Comparison of ENCODE assay signal across 9 mouse cellular contexts in genomic region chr4:55843727-55844401, GRCm38 (mm10).
A peak's percentile ranks its signal among the peaks of the same experiment; 100 is the strongest.
DNase-seq lines count a peak whose midpoint lies in the region; ATAC-seq lines count a peak whose summit lies in the region.
"Had no signal": no experiment of that assay in that cellular context is flagged by ENCODE, and none has a peak within 500 bp of the region (broad histone marks: within the 10 kb centered on the region; RNA-seq: fewer than 3 reads in every experiment).

No protein-coding gene starts in this region.

- peak; percentile 33 to 42 for DNase-seq in cerebellum, postnatal 10 days
- no peak for DNase-seq in limb, embryonic 10.5 days (ENCODE audit: low spot score)
- no peak for DNase-seq in cerebellum, adult 9-10 months
- no peak for DNase-seq in adipocyte (ENCODE audit: low spot score)
- DNase-seq: cerebellum, adult 11 months had no signal

- peak overlapping the region; percentile 10; the same call in 1 of the 2 replicates for H3K4me2 ChIP-seq in limb, embryonic 12.5 days
- H3K4me2 ChIP-seq in intestine, embryonic 16.5 days (ENCODE audit: low read depth, low read length): no peak overlapping the region
- no peak overlapping the region for H3K4me2 ChIP-seq in stomach, embryonic 15.5 days

- H3K36me3 ChIP-seq in limb, embryonic 12.5 days: no peaks in the 10 kb centered on the region
- H3K36me3 ChIP-seq in limb, embryonic 10.5 days: no peaks in the 10 kb centered on the region
- H3K36me3 ChIP-seq in intestine, embryonic 16.5 days (ENCODE audit: control insufficient read depth, insufficient read depth, low read length): no peaks in the 10 kb centered on the region
- no peaks in the 10 kb centered on the region for H3K36me3 ChIP-seq in stomach, embryonic 15.5 days

- 0 out of 2 replicates have a peak overlapping the region, but pooled peaks have one; percentile 35 for H3K27ac ChIP-seq in limb, embryonic 12.5 days
- no peak overlapping the region for H3K27ac ChIP-seq in limb, embryonic 10.5 days
- no peak overlapping the region for H3K27ac ChIP-seq in intestine, embryonic 16.5 days (ENCODE audit: low read length)
- H3K27ac ChIP-seq in stomach, embryonic 15.5 days: peak overlapping the region; percentile 72

- H3K9me3 ChIP-seq in limb, embryonic 12.5 days: no peaks in the 10 kb centered on the region
- H3K9me3 ChIP-seq in limb, embryonic 10.5 days (replicated peaks): no peaks in the 10 kb centered on the region
- H3K9me3 ChIP-seq in intestine, embryonic 16.5 days (ENCODE audit: control insufficient read depth, low read length): no peaks in the 10 kb centered on the region
- no peaks in the 10 kb centered on the region for H3K9me3 ChIP-seq in stomach, embryonic 15.5 days

- WGBS in limb, embryonic 12.5 days: 28% methylated on average over 12 of the region's 12 CpGs
- 39% methylated on average over 12 of the region's 12 CpGs for WGBS in limb, embryonic 10.5 days
- WGBS in intestine, embryonic 16.5 days: 40% methylated on average over 12 of the region's 12 CpGs
- 34% methylated on average over 12 of the region's 12 CpGs for WGBS in stomach, embryonic 15.5 days

- ATAC-seq in cerebellum, adult (ENCODE audit: insufficient number of reproducible peaks, low FRiP score, low TSS enrichment): no peak
- ATAC-seq in limb, embryonic 12.5 days (ENCODE audit: insufficient number of reproducible peaks, insufficient read depth, low FRiP score, low TSS enrichment, low read depth): peak; percentile 38; the same call in 1 of the 2 replicates
- peak; percentile 86 for ATAC-seq in intestine, embryonic 16.5 days
- peak; percentile 83; the same call in 1 of the 2 replicates for ATAC-seq in stomach, embryonic 15.5 days (ENCODE audit: insufficient read depth, low FRiP score, low read depth)

- no peak overlapping the region for H3K4me3 ChIP-seq in limb, embryonic 12.5 days (replicated peaks)
- no peak overlapping the region for H3K4me3 ChIP-seq in limb, embryonic 10.5 days
- H3K4me3 ChIP-seq in intestine, embryonic 16.5 days (ENCODE audit: low read length): no peak overlapping the region
- H3K4me3 ChIP-seq in stomach, embryonic 15.5 days (replicated peaks): no peak overlapping the region

- no peak overlapping the region for H3K9ac ChIP-seq in limb, embryonic 12.5 days (replicated peaks)
- H3K9ac ChIP-seq in intestine, embryonic 16.5 days (ENCODE audit: low read depth, low read length): no peak overlapping the region
- no peak overlapping the region for H3K9ac ChIP-seq in stomach, embryonic 15.5 days

- H3K4me1 ChIP-seq in limb, embryonic 12.5 days (replicated peaks): peaks cover 18% of the 10 kb centered on the region
- no peaks in the 10 kb centered on the region for H3K4me1 ChIP-seq in limb, embryonic 10.5 days
- 0 out of 2 replicates have a peak, but pooled peaks cover 5% of the 10 kb centered on the region for H3K4me1 ChIP-seq in intestine, embryonic 16.5 days (ENCODE audit: control insufficient read depth, insufficient read depth, low read length)
- H3K4me1 ChIP-seq in stomach, embryonic 15.5 days: peaks cover 4% of the 10 kb centered on the region

- H3K27me3 ChIP-seq in limb, embryonic 12.5 days: no peaks in the 10 kb centered on the region
- no peaks in the 10 kb centered on the region for H3K27me3 ChIP-seq in limb, embryonic 10.5 days (ENCODE audit: low read depth, poor library complexity, severe bottlenecking)
- H3K27me3 ChIP-seq in intestine, embryonic 16.5 days (replicated peaks; ENCODE audit: control insufficient read depth, insufficient read depth, low read length): no peaks in the 10 kb centered on the region
- no peaks in the 10 kb centered on the region for H3K27me3 ChIP-seq in stomach, embryonic 15.5 days (replicated peaks)

Comparison
In these comparisons a context has a peak if more than half of its experiments do, and no peak if none do; other contexts are left out.
1. DNase-seq: peak in cerebellum, postnatal 10 days (2 of 2); none in limb, embryonic 10.5 days (single experiment), cerebellum, adult 9-10 months (single experiment) and adipocyte (single experiment).
2. H3K27ac ChIP-seq: peak in limb, embryonic 12.5 days (single experiment) and stomach, embryonic 15.5 days (single experiment); none in limb, embryonic 10.5 days (single experiment) and intestine, embryonic 16.5 days (single experiment).